Mouse (Mus musculus) liver, postnatal 0 days (tissue): ENCODE measurements at regions not wholly inside any gene's neighbourhood (a gene's known extent, or its start where the extent isn't known, plus 50 kb on each side); places are given as distances from the start of the nearest gene placed in this dataset.

Experiments
- CTCF ChIP-seq: sonication (generic); IDR thresholded peaks from 2 replicates; pipeline ENCODE4 v1.5.1; 2016; ENCODE audit warnings: antibody characterized with exemption, low read depth
- EP300 ChIP-seq: IDR thresholded peaks from 2 replicates; pipeline ENCODE4 v1.6.1; 2016; ENCODE audit warnings: antibody characterized with exemption, low read depth, mild to moderate bottlenecking

- TF ChIP-seq CTCF, result no peak
- TF ChIP-seq EP300, result no peak
These were observed 257.2 kb upstream of the Atp5g3 start for GRCm38 (mm10) chr2:74168307-74168706.
